Mouse (Mus musculus) right cerebral cortex, postnatal 10 days (tissue): ENCODE measurements around the gene Pcdh9.
A peak's percentile ranks its signal among the peaks of the same experiment; 100 is the strongest.

ENCODE experiments used
- DNase-seq, 2 experiments: peaks; one replicate each; pipeline ENCODE4 v3.0.0; 2021; ENCODE audit warnings: low spot score in 2 of 2

Gene Pcdh9

GRCm38 (mm10) chr14:93381163-93381562 lies 509.3 kb downstream of the Pcdh9 start:
- DNase-seq: peak; percentile 35 to 41

- DNase-seq: no peak
Measured at GRCm38 (mm10) chr14:93380757-93381156, 509.7 kb downstream of the Pcdh9 start.

GRCm38 (mm10) chr14:93376159-93376558 lies 514.3 kb downstream of the Pcdh9 start:
- no peak for DNase-seq

GRCm38 (mm10) chr14:93374181-93374580 lies 516.3 kb downstream of the Pcdh9 start:
- DNase-seq: no peak

GRCm38 (mm10) chr14:93354150-93354549 lies 536.3 kb downstream of the Pcdh9 start:
- DNase-seq: no peak

GRCm38 (mm10) chr14:93350906-93351305 lies 539.6 kb downstream of the Pcdh9 start:
- peak; percentile 63 for DNase-seq

- no peak for DNase-seq
Measured at GRCm38 (mm10) chr14:93349166-93349565, 541.3 kb downstream of the Pcdh9 start.

- no peak for DNase-seq
Measured at GRCm38 (mm10) chr14:93347031-93347430, 543.4 kb downstream of the Pcdh9 start.

- DNase-seq: peak; percentile 26 to 34
Measured at GRCm38 (mm10) chr14:93342781-93343180, 547.7 kb downstream of the Pcdh9 start.

GRCm38 (mm10) chr14:93341390-93341789 lies 549.1 kb downstream of the Pcdh9 start:
- no peak for DNase-seq

GRCm38 (mm10) chr14:93329247-93329646 lies 561.2 kb downstream of the Pcdh9 start:
- no peak for DNase-seq

- DNase-seq: no peak
Measured at GRCm38 (mm10) chr14:93317393-93317792, 573.1 kb downstream of the Pcdh9 start.

- no peak for DNase-seq
Measured at GRCm38 (mm10) chr14:93288361-93288760, 602.1 kb downstream of the Pcdh9 start.

- DNase-seq: no peak
Measured at GRCm38 (mm10) chr14:93287642-93288041, 602.8 kb downstream of the Pcdh9 start.

GRCm38 (mm10) chr14:93285136-93285535 lies 605.3 kb downstream of the Pcdh9 start:
- no peak for DNase-seq

- no peak for DNase-seq
Measured at GRCm38 (mm10) chr14:93284009-93284408, 606.5 kb downstream of the Pcdh9 start.

GRCm38 (mm10) chr14:93275661-93276060 lies 614.8 kb downstream of the Pcdh9 start:
- no peak for DNase-seq

GRCm38 (mm10) chr14:93274767-93275166 lies 615.7 kb downstream of the Pcdh9 start:
- no peak for DNase-seq

- DNase-seq: no peak
Measured at GRCm38 (mm10) chr14:93253411-93253810, 637.1 kb downstream of the Pcdh9 start.

GRCm38 (mm10) chr14:93240263-93240662 lies 650.2 kb downstream of the Pcdh9 start:
- DNase-seq: no peak

GRCm38 (mm10) chr14:93234333-93234732 lies 656.1 kb downstream of the Pcdh9 start:
- no peak for DNase-seq

- no peak for DNase-seq
Measured at GRCm38 (mm10) chr14:93233599-93233998, 656.9 kb downstream of the Pcdh9 start.

- DNase-seq: peak; percentile 80 to 88
Measured at GRCm38 (mm10) chr14:93214846-93215245, 675.6 kb downstream of the Pcdh9 start.

- DNase-seq: no peak
Measured at GRCm38 (mm10) chr14:93199791-93200190, 690.7 kb downstream of the Pcdh9 start.
